Mouse (Mus musculus) heart, adult 2 months (tissue): ENCODE data around the gene Tns3. TPM values are rescaled to one million over a fixed set of nuclear protein-coding genes. Genes with fewer than 3 reads are reported as not detected.

Source experiments
- DNase-seq, 2 experiments: peaks; one replicate each; pipeline ENCODE4 v3.0.0; 2021
- H3K27ac ChIP-seq: fragments of 200-600 bp; 2 replicates; pipeline ENCODE4 v1.8.1; 2022
- H3K27me3 ChIP-seq: fragments of 200-500 bp; 2 replicates; pipeline ENCODE4 v1.6.1; 2012; ENCODE audit warnings: mild to moderate bottlenecking, low read length, inconsistent platforms, mixed read lengths; ENCODE audit not compliant: control insufficient read depth, insufficient read depth
- H3K36me3 ChIP-seq: fragments of 200-500 bp; 2 replicates; pipeline ENCODE4 v1.6.1; 2012; ENCODE audit warnings: low read length, inconsistent platforms; ENCODE audit not compliant: control insufficient read depth, insufficient read depth
- H3K4me1 ChIP-seq: fragments of 200-500 bp; 2 replicates; pipeline ENCODE4 v1.6.1; 2011; ENCODE audit warnings: low read length; ENCODE audit not compliant: control insufficient read depth, insufficient read depth
- H3K4me3 ChIP-seq: fragments of 200-600 bp; 2 replicates; pipeline ENCODE4 v1.8.1; 2022
- H3K79me2 ChIP-seq: fragments of 200-500 bp; replicated peaks from 2 replicates; pipeline ENCODE4 v1.6.1; 2012; ENCODE audit warnings: mild to moderate bottlenecking, inconsistent platforms, low read length, moderate library complexity, mixed read lengths; ENCODE audit not compliant: control insufficient read depth, insufficient read depth
- H3K9ac ChIP-seq: fragments of 200-500 bp; 2 replicates; pipeline ENCODE4 v1.6.1; 2012; ENCODE audit warnings: low read depth, mild to moderate bottlenecking, control low read depth, inconsistent platforms, low read length, mixed read lengths
- CTCF ChIP-seq: fragments of 200-600 bp; IDR thresholded peaks from 2 replicates; pipeline ENCODE4 v1.8.1; 2022; ENCODE audit warnings: antibody characterized with exemption, mild to moderate bottlenecking, moderate library complexity
- EP300 ChIP-seq: fragments of 200-500 bp; IDR thresholded peaks from 2 replicates; pipeline ENCODE4 v1.6.1; 2011; ENCODE audit warnings: low read depth, low read length, control low read depth; ENCODE audit not compliant: insufficient read depth
- POLR2A ChIP-seq: fragments of 200-500 bp; IDR thresholded peaks from 2 replicates; pipeline ENCODE4 v1.6.1; 2011; ENCODE audit warnings: mild to moderate bottlenecking, low read depth, low read length, control low read depth; ENCODE audit not compliant: insufficient read depth
- WGBS: fragments of 180-500 bp; shearing (Covaris S2); methylation state at CpG from one replicate; pipeline ENCODE4 v1.1.7; 2018; 5-methylcytosine and 5-hydroxymethylcytosine counted together
- intact Hi-C: fragments of 180-260 bp; cut with DNase I; formaldehyde crosslinking; loops from one replicate; pipeline ENCODE4 v1.15.1; 2025
- polyA plus RNA-seq: library from polyadenylated mRNA; depleted of rRNA; stranded (reverse); fragments of >200 nt; gene quantifications from 2 replicates; pipeline ENCODE4 v1.2.3, GENCODE M21; 2012
- total RNA-seq, 2 experiments: library from RNA; stranded (reverse); gene quantifications; 2 replicates each; pipeline ENCODE4 v1.2.3; 2021

The Tns3 gene
- total and polyA plus RNA-seq, 3 experiments, result 14.8 to 23.9 (median 23.1) TPM

DNA sequence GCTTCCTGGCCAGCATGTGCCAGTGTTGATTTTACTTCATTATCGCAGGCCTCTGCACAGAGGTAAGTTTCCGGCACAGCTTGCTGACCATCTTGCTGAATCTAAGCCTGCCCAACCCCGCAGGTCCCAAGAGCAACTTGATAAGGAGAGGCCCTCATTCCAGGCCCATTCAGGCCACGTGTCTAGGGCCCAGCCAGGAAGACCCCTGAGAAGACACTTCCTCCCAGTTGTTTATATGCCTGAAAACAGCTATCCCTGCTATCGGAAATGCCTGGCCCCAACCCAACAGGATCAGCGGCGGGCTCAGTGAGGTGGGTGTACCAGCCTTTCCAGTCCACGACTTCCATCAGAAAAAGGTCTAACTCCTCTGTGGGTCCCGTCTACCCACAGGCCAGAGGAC lies 194.8 kb downstream of the Tns3 start:
- intact Hi-C loops, result no loop called here

DNA sequence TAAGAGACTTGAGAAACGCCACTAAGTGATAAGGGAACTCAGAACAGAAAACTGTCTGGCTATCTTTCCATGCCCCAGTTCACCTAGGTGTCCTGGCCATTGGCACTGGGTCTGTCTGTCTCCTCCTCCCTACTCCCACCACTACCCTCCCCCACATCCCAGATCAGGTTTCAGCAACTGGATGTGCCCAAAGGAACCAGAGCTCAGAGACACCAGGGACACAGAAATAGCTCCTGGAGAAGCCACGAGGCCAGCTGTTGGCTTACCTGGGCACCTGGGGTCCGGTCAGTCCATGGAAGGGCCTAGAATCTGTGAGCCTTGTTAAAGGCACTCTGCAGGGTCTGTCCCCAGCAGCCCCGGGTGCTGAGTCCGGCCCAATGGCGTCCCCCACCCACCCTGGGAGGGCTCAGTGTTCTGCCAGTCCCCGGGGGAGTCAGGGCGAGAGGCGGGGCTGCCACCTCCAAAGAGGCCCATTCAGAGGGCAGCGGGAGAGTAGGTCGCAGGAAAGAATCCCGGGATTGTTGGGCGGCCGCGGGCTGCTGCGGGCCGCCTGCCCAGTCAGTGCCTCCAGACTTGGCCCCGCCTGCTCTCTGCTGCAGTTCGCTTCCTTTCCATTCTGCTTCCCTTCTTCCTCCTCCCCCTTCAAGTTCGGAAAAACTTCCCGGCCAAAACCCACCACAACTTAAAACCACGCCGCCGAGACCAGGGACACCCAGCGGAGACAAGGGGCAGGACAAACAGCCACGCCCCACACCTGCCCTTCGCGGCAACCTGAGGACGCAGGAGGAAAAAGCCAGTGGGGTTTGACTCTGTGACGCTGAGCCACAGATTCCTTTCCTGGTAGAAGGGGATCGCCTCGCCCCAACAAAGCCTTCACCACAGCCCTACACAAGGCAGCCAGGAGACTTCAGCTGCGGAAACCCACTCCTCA lies 195.9 kb downstream of the Tns3 start:
- peak; percentile 28 for TF ChIP-seq CTCF
- 0 out of 2 replicates have a peak, but pooled peaks have one; percentile 12 for TF ChIP-seq POLR2A
- TF ChIP-seq EP300, result no peak
- peaks cover 2% of the 10 kb centered on the region; the same call in 1 of the 2 replicates for H3K4me1 ChIP-seq
- intact Hi-C loops, result no loop called here
- H3K79me2 ChIP-seq, result no peaks in the 10 kb centered on the region
- 3% methylated on average over 33 of the region's 33 CpGs for WGBS
- no peaks in the 10 kb centered on the region for H3K36me3 ChIP-seq
- H3K27ac ChIP-seq, result peak overlapping the region; percentile 92
- H3K9ac ChIP-seq, result peak overlapping the region; percentile 72
- peak overlapping the region; percentile 58 for H3K4me3 ChIP-seq
- no peaks in the 10 kb centered on the region for H3K27me3 ChIP-seq
- peak; percentile 77 to 84 for DNase-seq

More for the DNA sequence above, 194.8 kb downstream of the Tns3 start:
- TF ChIP-seq CTCF (no peak), EP300 (no peak), POLR2A (no peak)
- Histone ChIP-seq H3K9ac (no peak overlapping the region), H3K27me3 (no peaks in the 10 kb centered on the region), H3K4me1 (peaks cover 2% of the 10 kb centered on the region; the same call in 1 of the 2 replicates), H3K4me3 (no peak overlapping the region), H3K79me2 (no peaks in the 10 kb centered on the region), H3K36me3 (no peaks in the 10 kb centered on the region), H3K27ac (no peak overlapping the region)
- WGBS, result 39% methylated on average over 9 of the region's 9 CpGs
- no peak for DNase-seq

DNA sequence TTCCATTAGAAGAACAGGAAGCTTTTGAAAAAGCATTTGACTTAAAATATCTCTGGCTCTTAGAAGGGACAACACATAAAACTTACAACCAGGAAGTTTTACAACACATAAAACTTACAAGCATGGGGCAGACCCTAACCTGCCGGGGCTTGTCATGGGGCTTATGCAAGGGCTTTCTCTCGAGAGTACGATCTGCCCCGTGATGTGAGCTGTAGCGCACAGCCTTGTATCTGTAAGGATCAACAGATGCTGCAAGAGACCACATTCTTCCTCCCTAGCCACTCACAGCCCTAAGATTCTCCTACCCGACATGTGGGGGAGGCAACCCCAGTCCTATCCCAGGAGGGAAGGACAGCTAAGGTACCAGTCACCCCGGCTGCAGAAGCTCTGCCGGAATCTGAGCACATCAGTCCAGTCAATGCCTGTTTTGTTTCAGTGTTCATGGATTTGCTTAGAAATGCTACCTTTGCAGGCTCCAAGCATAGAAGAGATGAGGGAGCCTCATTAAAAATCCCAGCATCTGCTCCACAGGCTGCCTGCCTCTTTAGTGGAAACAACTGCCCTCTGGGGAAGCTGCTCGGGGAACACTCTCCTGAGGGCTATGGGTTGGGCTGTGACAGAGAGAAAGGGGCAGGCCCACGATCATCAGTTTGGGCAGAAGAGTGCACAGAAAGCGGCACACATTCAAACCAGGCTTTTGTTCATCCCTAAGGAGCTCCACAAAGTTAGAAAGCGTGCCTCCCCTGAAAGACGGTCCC lies 196.8 kb downstream of the Tns3 start:
- H3K27ac ChIP-seq, result peak overlapping the region; percentile 92
- peak overlapping the region; percentile 27 for H3K9ac ChIP-seq
- H3K36me3 ChIP-seq, result no peaks in the 10 kb centered on the region
- peaks cover 2% of the 10 kb centered on the region; the same call in 1 of the 2 replicates for H3K4me1 ChIP-seq
- H3K79me2 ChIP-seq, result no peaks in the 10 kb centered on the region
- H3K4me3 ChIP-seq, result peak overlapping the region; percentile 58
- intact Hi-C loops, result no loop called here
- TF ChIP-seq POLR2A (no peak), EP300 (no peak), CTCF (no peak)
- no peaks in the 10 kb centered on the region for H3K27me3 ChIP-seq
- WGBS, result 49% methylated on average over 13 of the region's 13 CpGs
- DNase-seq, result peak in 1 of 2 experiments; percentile 38

DNA sequence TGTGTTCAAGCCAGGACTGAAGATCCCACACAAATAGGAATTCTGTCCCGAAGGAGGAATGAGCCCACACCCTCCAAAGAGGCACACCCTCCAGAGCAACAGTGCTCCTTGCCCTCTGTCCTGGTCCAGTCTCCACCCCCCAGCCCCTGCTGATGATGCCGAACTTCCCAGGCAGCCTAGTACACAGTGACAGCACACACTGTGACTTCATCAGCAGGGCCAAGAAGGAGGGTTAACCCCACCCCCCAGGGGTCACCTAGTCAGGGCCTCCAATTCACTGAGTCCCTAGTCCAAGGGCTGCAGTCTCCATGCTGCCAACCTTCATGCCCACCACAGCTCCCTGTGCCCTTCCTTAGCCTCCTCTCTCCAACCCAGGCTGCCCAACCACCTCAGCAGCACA lies 200.5 kb downstream of the Tns3 start:
- H3K4me1 ChIP-seq, result peaks cover 6% of the 10 kb centered on the region

DNA sequence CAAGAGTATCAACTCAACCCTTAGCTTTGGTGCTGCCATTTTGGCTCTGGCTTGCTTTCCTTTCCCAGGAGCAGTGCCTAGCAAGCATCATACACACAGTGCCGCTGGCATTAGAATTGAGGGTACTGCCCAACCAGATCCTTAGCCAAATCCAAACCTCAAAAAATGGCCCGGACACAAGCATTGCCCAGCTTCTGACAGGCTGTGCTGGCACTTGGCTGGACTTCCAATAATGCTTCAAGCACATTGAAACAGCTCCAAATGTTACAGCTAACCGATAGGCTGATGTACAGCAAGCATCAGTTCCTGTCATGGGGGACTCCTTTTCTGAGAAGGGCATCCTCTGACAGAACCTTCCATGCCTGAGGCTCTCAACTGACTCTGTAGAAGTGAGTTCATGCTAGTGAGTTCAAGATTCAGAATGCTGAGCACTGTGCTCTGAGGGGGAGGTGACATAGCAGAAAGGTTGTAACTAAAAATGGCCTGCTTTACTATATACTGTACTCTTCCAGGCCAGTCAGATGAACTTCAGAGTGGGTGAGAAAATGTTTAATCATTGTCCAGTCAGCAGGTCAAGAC lies 201.4 kb downstream of the Tns3 start:
- H3K27me3 ChIP-seq, result no peaks in the 10 kb centered on the region
- no peak overlapping the region for H3K9ac ChIP-seq
- intact Hi-C loops, result no loop called here
- no peak for DNase-seq
- TF ChIP-seq EP300, result no peak
- TF ChIP-seq POLR2A, result no peak
- TF ChIP-seq CTCF, result no peak
- no peak overlapping the region for H3K4me3 ChIP-seq
- no peaks in the 10 kb centered on the region; the same call in none of the 2 replicates for H3K79me2 ChIP-seq
- H3K4me1 ChIP-seq, result peaks cover 7% of the 10 kb centered on the region
- no peaks in the 10 kb centered on the region for H3K36me3 ChIP-seq
- 60% methylated on average over 3 of the region's 3 CpGs for WGBS
- no peak overlapping the region for H3K27ac ChIP-seq

More for the DNA sequence above, 200.5 kb downstream of the Tns3 start:
- Histone ChIP-seq H3K9ac (no peak overlapping the region), H3K79me2 (no peaks in the 10 kb centered on the region; the same call in none of the 2 replicates), H3K27me3 (no peaks in the 10 kb centered on the region), H3K36me3 (no peaks in the 10 kb centered on the region), H3K4me3 (no peak overlapping the region), H3K27ac (no peak overlapping the region)
- TF ChIP-seq CTCF, result no peak
- no peak for TF ChIP-seq EP300
- no peak for TF ChIP-seq POLR2A
- WGBS, result 51% methylated on average over 2 of the region's 2 CpGs
- DNase-seq, result no peak
- intact Hi-C loops, result no loop called here
